Mouse (Mus musculus) adrenal gland, postnatal 14 days (tissue): ENCODE measurements at regions not wholly inside any gene's neighbourhood (a gene's known extent, or its start where the extent isn't known, plus 50 kb on each side); places are given as distances from the start of the nearest gene placed in this dataset.

ENCODE experiments used
- DNase-seq: peaks from one replicate; pipeline ENCODE4 v3.0.0; 2021; ENCODE audit warnings: mixed read lengths

- DNase-seq: no peak
Measured at GRCm38 (mm10) chr10:21672171-21672570, 79.2 kb downstream of the 1700020N01Rik start.

- no peak for DNase-seq
Measured at GRCm38 (mm10) chr10:21672666-21673065, 79.7 kb downstream of the 1700020N01Rik start.

- no peak for DNase-seq
Measured at GRCm38 (mm10) chr10:21673831-21674230, 80.9 kb downstream of the 1700020N01Rik start.

- DNase-seq: no peak
Measured at GRCm38 (mm10) chr10:21675786-21676185, 82.8 kb downstream of the 1700020N01Rik start.

GRCm38 (mm10) chr10:21677911-21678310 lies 85.0 kb downstream of the 1700020N01Rik start:
- no peak for DNase-seq

GRCm38 (mm10) chr10:21678372-21678771 lies 85.4 kb downstream of the 1700020N01Rik start:
- DNase-seq: no peak

GRCm38 (mm10) chr10:21678811-21679451 lies 86.0 kb downstream of the 1700020N01Rik start:
- peak; percentile 93 for DNase-seq

GRCm38 (mm10) chr10:21680789-21681188 lies 87.8 kb downstream of the 1700020N01Rik start:
- DNase-seq: no peak

GRCm38 (mm10) chr10:21684286-21685013 lies 91.5 kb downstream of the 1700020N01Rik start:
- DNase-seq: no peak

GRCm38 (mm10) chr10:21685122-21685798 lies 92.3 kb downstream of the 1700020N01Rik start:
- peak; percentile 79 for DNase-seq

GRCm38 (mm10) chr10:21686060-21686459 lies 93.1 kb downstream of the 1700020N01Rik start:
- peak; percentile 66 for DNase-seq

GRCm38 (mm10) chr10:21687484-21687883 lies 94.5 kb downstream of the 1700020N01Rik start:
- DNase-seq: no peak

GRCm38 (mm10) chr10:21688513-21688912 lies 95.6 kb downstream of the 1700020N01Rik start:
- DNase-seq: peak; percentile 63

GRCm38 (mm10) chr10:21689847-21690269 lies 96.9 kb downstream of the 1700020N01Rik start:
- no peak for DNase-seq

GRCm38 (mm10) chr10:21695185-21695584 lies 102.2 kb downstream of the 1700020N01Rik start:
- DNase-seq: no peak

- DNase-seq: no peak
Measured at GRCm38 (mm10) chr10:21696671-21697070, 103.7 kb downstream of the 1700020N01Rik start.

- no peak for DNase-seq
Measured at GRCm38 (mm10) chr10:21701580-21701979, 108.6 kb downstream of the 1700020N01Rik start.

GRCm38 (mm10) chr10:21702134-21702533 lies 109.2 kb downstream of the 1700020N01Rik start:
- no peak for DNase-seq

- no peak for DNase-seq
Measured at GRCm38 (mm10) chr10:21711866-21712265, 118.9 kb downstream of the 1700020N01Rik start.

GRCm38 (mm10) chr10:21712828-21713227 lies 119.9 kb downstream of the 1700020N01Rik start:
- no peak for DNase-seq

- DNase-seq: no peak
Measured at GRCm38 (mm10) chr10:21715436-21715835, 122.5 kb downstream of the 1700020N01Rik start.

- no peak for DNase-seq
Measured at GRCm38 (mm10) chr10:21718189-21718588, 125.2 kb downstream of the 1700020N01Rik start.

- no peak for DNase-seq
Measured at GRCm38 (mm10) chr10:21724351-21724750, 131.4 kb downstream of the 1700020N01Rik start.
